Mouse (Mus musculus) bone marrow macrophage, adult 2 months (primary cell): ENCODE results near the gene Clic1. TPM values are rescaled to one million over a fixed set of nuclear protein-coding genes. Genes with fewer than 3 reads are reported as not detected.

Source experiments
- H3K27ac ChIP-seq: 2 replicates; pipeline ENCODE4 v1.5.1; 2012; ENCODE audit warnings: low read depth, low read length; ENCODE audit not compliant: insufficient read depth
- H3K4me1 ChIP-seq: 2 replicates; pipeline ENCODE4 v1.6.1; 2012; ENCODE audit warnings: low read length; ENCODE audit not compliant: control insufficient read depth, insufficient read depth
- H3K4me3 ChIP-seq: 2 replicates; pipeline ENCODE4 v1.5.1; 2012; ENCODE audit warnings: mild to moderate bottlenecking, low read length, moderate library complexity; ENCODE audit not compliant: insufficient read depth
- CTCF ChIP-seq: IDR thresholded peaks from 2 replicates; pipeline ENCODE4 v1.5.1; 2012; ENCODE audit warnings: low read depth, mild to moderate bottlenecking, low read length, moderate library complexity
- POLR2A ChIP-seq: IDR thresholded peaks from 2 replicates; pipeline ENCODE4 v1.6.1; 2012; ENCODE audit warnings: mild to moderate bottlenecking, low read depth, low read length, borderline replicate concordance
- polyA plus RNA-seq: library from polyadenylated mRNA; stranded (reverse); fragments of >200 nt; gene quantifications from 2 replicates; pipeline ENCODE4 v1.2.4, GENCODE M21; 2012; ENCODE audit not compliant: missing spikeins, insufficient read depth, insufficient read length

The Clic1 gene
- polyA plus RNA-seq, 1 experiment = 381 TPM

DNA sequence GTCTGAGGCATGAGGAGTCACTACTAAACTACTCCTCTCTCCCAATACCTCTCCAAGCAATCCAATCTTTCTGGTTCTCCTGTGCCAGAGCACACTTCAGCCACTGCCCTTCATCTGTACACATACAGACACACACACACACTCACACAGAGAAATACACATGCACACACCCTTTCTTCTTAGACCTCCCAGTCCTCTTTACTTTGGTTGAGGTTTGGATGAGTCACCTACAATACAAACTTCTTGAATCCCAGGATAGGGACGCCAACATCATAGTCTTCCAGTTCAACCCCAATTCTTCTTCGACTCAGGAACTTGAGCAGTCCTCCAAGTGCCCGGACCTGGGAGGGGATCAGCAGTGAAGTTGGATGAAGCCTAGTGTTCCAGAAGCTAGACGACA, 6.0 kb upstream of the Clic1 start:
- H3K4me1 ChIP-seq = peaks cover 46% of the 10 kb centered on the region
- TF ChIP-seq POLR2A (no peak), CTCF (no peak)
- no peak overlapping the region for H3K4me3 ChIP-seq
- H3K27ac ChIP-seq = no peak overlapping the region

DNA sequence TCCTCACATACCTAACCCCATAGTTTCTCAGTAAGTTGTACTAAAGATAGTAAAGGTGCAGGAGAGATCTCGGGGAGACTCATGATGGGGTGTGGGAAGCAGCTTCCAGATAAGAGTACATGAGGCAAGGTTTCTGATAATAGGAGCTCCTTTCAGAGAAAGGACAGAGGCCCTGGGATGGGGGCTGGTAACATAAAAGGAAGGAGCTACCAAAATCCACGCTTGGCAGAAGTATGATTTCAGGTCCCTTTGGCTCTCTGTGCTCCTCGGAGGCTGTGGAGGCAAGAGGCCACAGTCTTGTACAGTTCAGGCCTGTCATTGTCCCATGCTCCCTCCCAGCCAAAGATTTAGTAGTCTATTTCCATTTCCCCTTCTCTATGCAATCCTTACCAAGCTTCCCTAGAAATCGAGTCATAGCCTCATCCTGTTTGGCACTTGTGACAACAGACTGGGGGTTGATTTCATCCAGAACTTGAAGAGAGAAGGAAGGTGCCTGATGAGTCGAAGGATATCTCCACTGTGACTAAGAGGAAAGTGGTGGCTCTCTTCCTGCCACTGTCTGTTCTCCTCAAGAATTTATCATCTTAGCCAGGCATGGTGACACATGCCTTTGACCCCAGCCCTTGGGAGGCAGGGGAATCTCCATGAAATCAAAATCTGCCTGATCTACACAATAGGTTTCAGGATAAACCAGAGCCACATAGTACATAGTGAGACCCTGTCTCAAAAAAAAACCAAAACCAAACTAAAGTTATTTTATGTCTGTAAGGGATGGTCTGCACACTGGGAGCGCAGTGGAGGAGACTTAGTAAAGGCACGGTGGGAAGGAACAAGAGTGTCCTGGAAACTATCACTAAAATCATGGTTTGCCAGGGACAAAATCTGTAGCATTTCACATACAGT, 4.6 kb upstream of the Clic1 start:
- H3K4me1 ChIP-seq = peaks cover 50% of the 10 kb centered on the region
- H3K4me3 ChIP-seq = peak overlapping the region; percentile 65
- peak overlapping the region; percentile 85 for H3K27ac ChIP-seq

DNA sequence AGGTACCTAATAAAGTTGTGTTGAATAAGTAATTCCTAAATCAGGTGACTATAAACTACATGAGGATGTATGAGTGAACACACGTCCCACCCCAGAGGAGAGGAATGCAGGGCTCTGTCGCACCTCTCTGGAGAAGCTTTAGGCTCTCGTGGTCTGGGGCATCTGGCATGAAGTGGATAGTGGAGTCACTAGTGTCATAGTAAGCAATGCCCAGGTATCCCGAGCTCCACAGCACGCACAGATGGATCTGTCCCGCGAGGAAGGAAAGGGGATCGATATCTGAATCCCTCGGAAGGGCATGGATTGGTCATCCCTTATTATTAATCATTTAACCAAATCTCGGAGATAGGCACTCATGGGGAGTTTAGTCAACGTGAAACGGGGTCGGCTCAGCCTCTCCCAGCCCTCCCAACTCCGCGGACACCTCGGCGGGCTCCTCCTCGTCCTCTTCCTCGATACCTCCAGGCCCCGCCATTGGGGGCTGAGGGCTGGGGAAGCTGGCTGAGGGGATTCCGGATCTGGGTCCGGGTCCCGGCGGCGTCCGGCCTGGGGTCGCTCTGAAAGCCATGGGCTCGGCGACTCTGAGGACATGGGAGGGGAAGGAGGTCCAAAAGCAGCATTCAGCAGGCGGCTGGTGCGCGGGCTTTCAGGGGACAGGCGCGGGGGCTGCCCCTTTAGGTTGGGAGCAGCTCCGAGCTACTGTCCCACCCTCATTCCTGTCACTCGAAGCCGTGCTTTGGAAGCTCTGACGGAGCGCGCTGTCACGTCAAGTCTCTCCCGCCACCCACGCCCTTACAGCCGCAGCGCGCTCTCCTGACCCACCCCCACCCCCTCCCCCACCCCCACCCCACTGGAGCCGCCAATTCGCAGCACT, 3.7 kb upstream of the Clic1 start:
- Histone ChIP-seq H3K27ac (peak overlapping the region; percentile 85), H3K4me1 (peaks cover 50% of the 10 kb centered on the region), H3K4me3 (peak overlapping the region; percentile 65)
- TF ChIP-seq CTCF = no peak
- TF ChIP-seq POLR2A = no peak

More for the DNA sequence above, 4.6 kb upstream of the Clic1 start:
- no peak for TF ChIP-seq CTCF
- TF ChIP-seq POLR2A = no peak

DNA sequence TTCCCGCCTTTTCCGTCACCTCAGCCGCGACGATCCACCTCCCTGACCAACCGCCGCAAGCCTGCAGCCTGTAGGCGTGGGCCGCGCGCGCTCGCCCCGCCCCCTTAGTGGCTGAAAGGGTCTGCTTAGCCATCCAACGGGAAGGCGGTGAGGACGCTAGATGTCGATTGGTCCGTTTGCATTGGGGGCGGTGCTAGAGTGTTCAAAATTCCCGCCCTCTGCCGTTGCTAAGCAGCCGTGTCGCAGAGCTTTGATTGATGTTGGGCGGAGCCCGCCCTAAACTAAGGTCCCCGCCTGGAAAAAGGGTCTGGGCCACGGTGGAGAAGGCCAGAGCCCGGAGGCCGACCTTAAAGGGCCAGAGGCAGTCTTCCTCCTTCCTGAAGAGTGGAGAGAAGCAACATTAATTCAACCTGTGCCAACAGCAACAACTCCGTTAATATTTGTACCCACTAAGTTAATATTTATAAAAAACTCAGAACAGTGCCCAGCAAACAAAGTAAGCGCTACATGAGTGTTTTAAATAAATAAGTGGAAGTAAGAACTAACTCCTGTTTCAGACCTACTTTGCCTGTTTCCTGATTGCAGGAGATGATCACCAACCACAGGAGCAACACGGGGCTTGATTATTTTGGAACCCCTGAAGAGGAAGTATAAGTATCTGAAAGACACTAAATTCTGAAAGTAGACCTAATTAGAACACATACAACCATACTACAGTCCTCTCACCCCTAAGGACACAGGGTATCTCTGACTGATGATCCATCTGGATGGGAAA, 2.9 kb upstream of the Clic1 start, which contains the start of gene Msh5:
TSS of gene Msh5 (minus strand) at position 65 of the 775 bp plus-strand sequence.
- no peak for TF ChIP-seq CTCF
- TF ChIP-seq POLR2A = no peak
- Histone ChIP-seq H3K27ac (peak within 1 kb of the TSS; percentile 98), H3K4me1 (peaks cover 48% of the 10 kb centered on the region), H3K4me3 (peak within 1 kb of the TSS; percentile 65)

DNA sequence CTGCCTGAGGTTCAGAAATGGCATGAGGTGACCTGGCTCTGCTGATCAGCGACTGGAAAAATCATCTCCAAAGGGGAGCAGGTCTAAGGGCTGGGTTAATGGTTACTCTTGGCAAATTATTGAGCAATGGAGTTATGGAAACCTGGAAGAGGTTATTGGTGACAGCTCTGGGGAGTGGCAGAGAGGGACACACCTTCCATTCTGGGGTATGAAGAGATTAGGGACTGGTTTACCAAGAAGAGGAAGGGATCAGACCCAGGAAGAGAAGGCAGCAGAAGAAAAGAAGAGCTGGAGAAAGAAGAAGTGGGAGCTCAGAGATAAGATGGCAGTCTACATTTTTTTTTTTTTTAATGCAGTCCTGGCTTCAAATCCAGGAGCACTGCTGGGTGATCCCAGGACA, 2.1 kb upstream of the Clic1 start:
- peak overlapping the region; percentile 98 for H3K27ac ChIP-seq
- H3K4me3 ChIP-seq = peak overlapping the region; percentile 40
- peaks cover 50% of the 10 kb centered on the region for H3K4me1 ChIP-seq
- no peak for TF ChIP-seq CTCF
- no peak for TF ChIP-seq POLR2A

DNA sequence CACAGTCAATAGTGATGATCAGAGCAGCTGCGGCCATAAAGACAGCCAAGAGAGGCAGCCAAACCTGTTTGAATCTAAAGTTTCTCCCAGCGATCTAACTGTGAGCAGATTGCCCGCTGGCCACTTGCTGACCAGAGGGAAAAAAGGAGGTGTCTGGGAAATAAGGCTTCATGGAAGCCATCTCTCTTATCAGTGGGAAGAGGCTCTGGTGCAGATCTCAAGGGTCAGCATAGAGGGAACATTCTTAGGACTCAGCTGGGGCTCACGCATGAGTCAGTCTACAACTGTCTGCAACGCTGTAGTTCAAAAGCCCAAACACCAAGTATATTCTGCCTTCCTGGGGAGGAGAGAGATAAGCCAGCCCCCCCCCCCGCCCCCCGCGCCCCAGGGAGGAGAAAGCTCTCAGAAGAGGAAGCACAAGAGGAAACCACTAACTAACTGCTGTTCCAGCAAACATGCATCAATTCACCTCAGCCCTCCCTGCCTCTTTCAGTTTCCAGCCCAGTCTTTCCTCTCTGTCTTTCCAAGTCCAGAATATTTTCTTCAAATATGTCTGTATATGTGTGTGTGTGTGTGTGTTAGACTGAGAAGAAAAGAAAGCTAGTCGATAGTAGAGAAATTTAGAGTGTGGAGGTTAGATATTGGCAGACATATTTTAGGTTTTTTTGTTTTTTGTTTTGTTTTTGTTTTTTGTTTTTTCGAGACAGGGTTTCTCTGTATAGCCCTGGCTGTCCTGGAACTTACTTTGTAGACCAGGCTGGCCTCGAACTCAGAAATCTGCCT, 1.4 kb upstream of the Clic1 start:
- peak overlapping the region; percentile 99 for H3K27ac ChIP-seq
- H3K4me1 ChIP-seq = peaks cover 50% of the 10 kb centered on the region
- H3K4me3 ChIP-seq = peak overlapping the region; percentile 86
- no peak for TF ChIP-seq CTCF
- 0 out of 2 replicates have a peak, but pooled peaks have one; percentile 19 for TF ChIP-seq POLR2A

DNA sequence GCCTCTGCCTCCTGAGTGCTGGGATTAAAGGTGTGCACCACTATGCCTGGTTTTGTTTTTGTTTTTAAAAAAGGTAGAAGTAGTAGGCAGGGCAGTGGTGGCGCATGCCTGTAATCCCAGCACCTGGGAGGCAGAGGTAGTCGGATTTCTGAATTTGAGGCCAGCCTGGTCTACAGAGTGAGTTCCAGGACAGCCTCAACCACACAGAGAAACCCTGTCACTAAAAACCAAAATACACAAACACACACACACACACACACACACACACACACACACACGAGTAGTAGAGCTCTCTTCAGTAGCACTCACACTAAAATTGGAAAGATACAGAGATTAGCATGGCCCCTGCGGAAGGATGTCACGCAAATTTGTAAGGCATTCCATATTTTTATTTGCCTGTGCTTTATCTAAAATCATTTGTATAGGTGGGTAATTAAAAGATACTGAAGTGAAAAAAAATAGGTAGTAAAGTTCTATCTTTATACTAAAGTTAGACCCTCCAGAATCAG, 780 bp upstream of the Clic1 start:
- Histone ChIP-seq H3K4me1 (peaks cover 47% of the 10 kb centered on the region), H3K4me3 (peak overlapping the region; percentile 86), H3K27ac (peak overlapping the region; percentile 99)
- TF ChIP-seq CTCF (no peak), POLR2A (no peak)

DNA sequence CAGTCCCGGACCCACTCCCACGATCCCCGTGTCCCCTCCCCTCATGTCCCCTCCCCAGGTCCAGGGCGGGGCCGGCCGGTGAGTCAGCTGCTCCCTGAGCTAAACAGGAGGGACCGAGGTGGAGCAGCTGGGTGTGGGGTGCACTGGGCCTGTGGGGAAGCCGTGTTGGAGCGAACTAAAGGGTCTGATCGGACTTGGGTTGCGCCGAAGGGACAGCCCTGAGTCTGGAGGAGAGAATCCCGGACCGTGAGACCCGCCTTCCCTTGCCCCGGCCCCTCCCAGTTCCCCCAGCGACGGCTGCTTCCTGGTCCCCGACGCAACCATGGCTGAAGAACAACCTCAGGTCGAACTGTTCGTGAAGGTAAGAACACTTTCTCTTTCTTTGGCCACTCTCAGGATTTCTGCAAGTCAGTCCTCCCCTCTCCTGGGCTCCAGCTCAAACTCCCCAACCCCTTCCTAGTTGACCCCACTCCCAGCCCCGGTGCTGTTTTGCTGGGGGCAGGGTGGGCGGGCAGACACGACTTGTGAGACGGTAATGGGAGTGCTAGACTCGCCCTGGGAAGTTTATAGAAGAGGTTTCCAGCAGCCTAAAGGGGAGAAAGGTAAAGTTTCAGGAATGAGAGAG, 472 bp downstream of the Clic1 start:
- H3K27ac ChIP-seq = peak overlapping the region; percentile 99
- TF ChIP-seq POLR2A (no peak; the same call in 1 of the 2 replicates), CTCF (no peak)
- H3K4me3 ChIP-seq = peak overlapping the region; percentile 86
- H3K4me1 ChIP-seq = peaks cover 38% of the 10 kb centered on the region
